Mouse (Mus musculus) cerebellum, adult 2 months (tissue): ENCODE results near the gene Disp3. TPM values are rescaled to one million over a fixed set of nuclear protein-coding genes. Genes with fewer than 3 reads are reported as not detected.

Experiments
- DNase-seq, 2 experiments: peaks; one replicate each; pipeline ENCODE4 v3.0.0; 2021
- H3K27ac ChIP-seq: fragments of 200-500 bp; 2 replicates; pipeline ENCODE4 v1.5.1; 2012; ENCODE audit warnings: low read length, control low read depth, inconsistent platforms; ENCODE audit not compliant: insufficient read depth
- H3K27me3 ChIP-seq: fragments of 200-500 bp; 2 replicates; pipeline ENCODE4 v1.6.1; 2012; ENCODE audit warnings: inconsistent platforms, mild to moderate bottlenecking, low read length, moderate library complexity; ENCODE audit not compliant: control insufficient read depth, insufficient read depth
- H3K4me1 ChIP-seq: fragments of 200-500 bp; 2 replicates; pipeline ENCODE4 v1.6.1; 2011; ENCODE audit warnings: low read length; ENCODE audit not compliant: control insufficient read depth, insufficient read depth
- H3K4me3 ChIP-seq: fragments of 200-500 bp; replicated peaks from 2 replicates; pipeline ENCODE3; 2011; ENCODE audit warnings: mild to moderate bottlenecking, low read depth, low read length, control low read depth; ENCODE audit not compliant: insufficient read depth
- CTCF ChIP-seq: fragments of 200-500 bp; IDR thresholded peaks from 2 replicates; pipeline ENCODE4 v1.5.1; 2011; ENCODE audit warnings: low read depth, mild to moderate bottlenecking, control low read depth, low read length, moderate library complexity, borderline replicate concordance; ENCODE audit not compliant: insufficient read depth
- POLR2A ChIP-seq: fragments of 200-500 bp; IDR thresholded peaks from 2 replicates; pipeline ENCODE4 v1.6.1; 2011; ENCODE audit warnings: low read length, control low read depth, borderline replicate concordance; ENCODE audit not compliant: insufficient read depth
- WGBS: fragments of 180-500 bp; shearing (Covaris S2); methylation state at CpG from one replicate; pipeline ENCODE4 v1.1.7; 2018; 5-methylcytosine and 5-hydroxymethylcytosine counted together
- polyA plus RNA-seq: library from polyadenylated mRNA; depleted of rRNA; stranded (reverse); fragments of >200 nt; gene quantifications from 2 replicates; pipeline ENCODE4 v1.2.3, GENCODE M21; 2012

The Disp3 gene
- polyA plus RNA-seq, 1 experiment, result 13.6 TPM

DNA sequence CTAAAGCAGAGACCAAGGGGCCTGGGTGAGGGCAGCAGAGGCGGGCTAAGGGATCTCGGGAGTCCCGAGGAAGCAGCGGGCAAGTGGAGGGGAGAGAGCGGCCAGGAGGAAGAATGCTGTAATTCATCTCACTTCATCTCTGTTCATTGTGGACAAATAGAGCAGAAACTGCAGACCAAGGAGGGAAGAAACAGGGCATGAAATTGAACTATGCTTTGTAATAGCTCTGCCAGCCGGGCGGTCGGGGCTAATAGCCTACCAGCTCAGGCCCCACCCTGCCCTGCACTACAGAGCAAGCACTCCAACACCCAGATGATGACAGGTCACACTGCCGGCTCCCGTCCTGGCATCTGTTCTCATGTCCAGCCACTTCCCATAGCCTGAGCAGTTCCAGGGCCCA, 34.4 kb upstream of the Disp3 start:
- peak in 1 of 2 experiments; percentile 45 for DNase-seq
- 53% methylated on average over 10 of the region's 10 CpGs for WGBS
- H3K27ac ChIP-seq, result no peak overlapping the region

DNA sequence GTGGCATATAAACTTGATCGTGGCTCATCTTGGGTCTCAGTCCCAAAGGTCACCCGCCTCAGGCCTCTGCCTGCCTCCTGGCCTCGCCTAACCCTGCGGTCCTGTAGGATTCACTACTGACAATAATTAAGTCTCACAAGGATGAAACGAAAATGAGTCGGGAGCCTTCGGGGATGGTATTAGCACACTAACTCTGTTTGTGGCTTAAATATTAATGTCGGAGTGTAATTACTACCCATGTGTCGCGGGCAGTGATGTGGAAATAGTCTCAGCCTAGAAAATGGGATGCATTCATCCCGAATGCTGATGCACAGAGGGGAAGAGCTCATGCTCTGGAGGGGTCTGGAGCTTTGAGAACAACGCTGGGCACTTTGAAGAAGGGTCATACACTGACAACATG, 31.6 kb upstream of the Disp3 start:
- Histone ChIP-seq H3K4me3 (no peak overlapping the region), H3K27me3 (no peaks in the 10 kb centered on the region), H3K27ac (no peak overlapping the region), H3K4me1 (peaks cover 11% of the 10 kb centered on the region)
- 78% methylated on average over 12 of the region's 12 CpGs for WGBS
- TF ChIP-seq CTCF (no peak), POLR2A (no peak)
- DNase-seq, result no peak

More for the DNA sequence above, 34.4 kb upstream of the Disp3 start:
- TF ChIP-seq POLR2A (no peak), CTCF (no peak)
- Histone ChIP-seq H3K4me1 (peaks cover 7% of the 10 kb centered on the region; the same call in 1 of the 2 replicates), H3K27me3 (no peaks in the 10 kb centered on the region), H3K4me3 (no peak overlapping the region)

DNA sequence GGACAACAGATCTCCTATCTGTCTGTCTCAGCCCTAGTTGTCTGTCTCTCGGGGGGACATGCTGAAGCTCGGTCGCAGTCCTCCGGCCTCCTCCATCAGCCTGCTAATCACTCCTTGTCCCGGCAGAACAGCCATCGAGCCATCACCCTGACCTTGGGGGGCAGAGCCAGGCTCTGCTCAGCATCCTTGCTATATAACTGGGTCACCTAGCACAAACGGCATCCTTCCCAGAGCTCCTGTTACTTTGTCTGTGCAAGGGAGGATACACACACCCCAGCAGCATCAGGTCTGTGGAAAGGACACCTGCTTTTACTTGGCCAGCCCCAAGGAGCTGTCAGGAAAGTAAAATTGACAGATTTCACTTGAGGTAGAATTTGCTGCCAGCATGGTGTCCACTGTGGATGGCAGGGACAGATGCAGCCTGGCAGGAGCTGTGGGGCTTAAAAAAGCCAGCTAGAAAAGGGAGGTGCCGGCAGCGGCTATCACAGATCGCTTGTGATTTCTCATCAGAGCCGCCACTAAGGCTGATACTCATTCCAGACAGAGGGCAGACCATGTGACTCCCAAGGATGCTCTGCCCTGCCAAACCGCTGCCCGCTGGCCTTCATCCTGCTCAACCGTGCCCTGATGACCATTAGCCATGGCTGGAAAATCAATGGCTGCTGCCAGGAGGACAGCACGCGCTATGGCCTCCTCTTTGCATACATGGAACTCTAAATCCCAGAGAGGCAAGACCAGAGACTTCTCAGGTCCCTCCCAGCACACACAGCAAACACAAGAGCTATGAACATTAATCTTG, 27.8 kb upstream of the Disp3 start:
- Histone ChIP-seq H3K4me3 (no peak overlapping the region), H3K4me1 (peaks cover 14% of the 10 kb centered on the region), H3K27me3 (no peaks in the 10 kb centered on the region), H3K27ac (no peak overlapping the region)
- TF ChIP-seq CTCF, result no peak
- no peak for TF ChIP-seq POLR2A
- WGBS, result 53% methylated on average over 16 of the region's 16 CpGs
- DNase-seq, result peak in 1 of 2 experiments; percentile 34

DNA sequence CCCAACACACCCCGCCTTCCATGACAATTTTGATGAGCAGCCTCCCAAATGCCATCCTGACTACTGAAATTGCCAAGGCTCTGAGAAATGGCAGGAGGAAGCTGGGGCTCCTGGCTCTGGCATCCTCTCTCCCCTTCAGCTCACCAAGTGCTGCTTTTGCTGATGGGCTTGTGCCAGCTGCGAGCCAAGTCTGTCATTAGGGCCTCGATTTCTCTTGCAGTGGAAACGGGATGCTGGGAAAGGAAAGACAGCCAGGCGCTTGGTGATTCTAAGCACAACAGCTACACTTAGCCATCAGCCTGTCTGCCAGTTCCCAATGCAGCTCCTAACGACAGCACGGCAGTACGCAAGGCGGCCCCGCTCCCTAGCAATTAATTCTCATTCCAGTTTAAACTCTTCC, 26.6 kb upstream of the Disp3 start:
- peak in 1 of 2 experiments; percentile 41 for DNase-seq
- H3K4me1 ChIP-seq, result peaks cover 14% of the 10 kb centered on the region
- H3K4me3 ChIP-seq, result no peak overlapping the region
- WGBS, result 83% methylated on average over 10 of the region's 10 CpGs
- H3K27ac ChIP-seq, result no peak overlapping the region
- H3K27me3 ChIP-seq, result no peaks in the 10 kb centered on the region
- no peak for TF ChIP-seq CTCF

DNA sequence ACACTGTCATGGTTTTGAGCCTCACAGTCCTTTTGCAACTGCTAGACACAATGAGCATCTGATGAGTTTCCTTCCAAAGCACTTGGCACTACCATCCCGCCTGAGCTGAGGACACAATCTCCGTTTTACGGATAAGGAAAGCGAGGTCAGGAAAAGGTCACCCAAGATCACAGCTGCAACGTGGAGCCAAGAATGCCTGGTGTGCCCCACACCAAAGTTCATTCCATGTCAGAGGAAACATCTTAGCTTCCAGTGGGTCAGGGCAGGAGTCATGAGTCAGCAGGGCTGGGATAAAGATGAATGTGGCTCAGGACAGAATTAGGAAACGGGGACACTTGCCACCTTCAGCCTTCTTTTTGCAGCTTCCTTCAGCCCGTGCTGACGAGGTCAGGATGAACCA, 25.8 kb upstream of the Disp3 start:
- H3K4me1 ChIP-seq, result peaks cover 14% of the 10 kb centered on the region
- TF ChIP-seq CTCF (no peak), POLR2A (no peak)
- H3K27ac ChIP-seq, result no peak overlapping the region
- DNase-seq, result no peak
- H3K4me3 ChIP-seq, result no peak overlapping the region
- 82% methylated on average over 8 of the region's 8 CpGs for WGBS
- no peaks in the 10 kb centered on the region for H3K27me3 ChIP-seq

DNA sequence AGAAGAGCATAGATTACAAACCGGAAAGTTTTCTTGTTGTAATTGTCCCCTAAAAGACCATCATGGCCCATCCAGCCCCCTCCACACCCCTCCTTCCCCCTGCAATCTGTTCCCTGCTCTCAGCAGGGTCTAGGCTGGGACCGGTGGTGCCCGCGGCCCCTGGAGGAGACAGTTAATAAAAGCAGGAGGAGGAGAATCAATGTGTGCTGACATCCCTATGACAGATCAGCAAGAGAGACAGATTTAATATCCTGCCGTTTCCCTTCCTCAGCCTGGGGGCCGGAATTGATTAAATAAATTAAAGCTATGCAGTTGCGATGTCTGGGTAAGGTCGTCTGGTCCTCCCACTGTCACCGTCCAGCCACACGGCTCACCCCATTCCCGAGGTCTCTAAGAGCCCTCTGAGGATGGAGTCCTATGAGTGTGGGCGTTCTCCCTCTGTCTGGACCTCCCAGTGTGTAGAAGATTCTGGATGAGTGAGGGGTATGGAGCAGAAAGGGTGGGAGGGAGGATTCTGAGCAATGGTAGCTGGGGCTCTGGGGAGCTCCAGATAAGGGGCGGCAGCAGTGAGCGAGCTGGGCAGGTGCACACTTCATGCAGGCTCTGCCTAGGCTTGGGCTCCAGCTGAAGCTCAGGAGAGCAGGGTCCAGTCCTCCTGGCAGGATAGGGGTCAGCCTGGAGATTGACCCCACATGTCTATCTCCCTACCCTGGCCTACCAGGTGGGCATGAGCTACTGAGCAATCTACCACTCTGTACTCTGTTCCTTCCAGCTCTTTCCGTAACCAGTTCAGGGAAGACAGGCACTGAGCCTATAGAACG, 24.7 kb upstream of the Disp3 start:
- no peak overlapping the region for H3K4me3 ChIP-seq
- 81% methylated on average over 16 of the region's 16 CpGs for WGBS
- DNase-seq, result no peak
- no peaks in the 10 kb centered on the region for H3K27me3 ChIP-seq
- TF ChIP-seq POLR2A (no peak), CTCF (no peak)
- peaks cover 14% of the 10 kb centered on the region for H3K4me1 ChIP-seq
- no peak overlapping the region for H3K27ac ChIP-seq

DNA sequence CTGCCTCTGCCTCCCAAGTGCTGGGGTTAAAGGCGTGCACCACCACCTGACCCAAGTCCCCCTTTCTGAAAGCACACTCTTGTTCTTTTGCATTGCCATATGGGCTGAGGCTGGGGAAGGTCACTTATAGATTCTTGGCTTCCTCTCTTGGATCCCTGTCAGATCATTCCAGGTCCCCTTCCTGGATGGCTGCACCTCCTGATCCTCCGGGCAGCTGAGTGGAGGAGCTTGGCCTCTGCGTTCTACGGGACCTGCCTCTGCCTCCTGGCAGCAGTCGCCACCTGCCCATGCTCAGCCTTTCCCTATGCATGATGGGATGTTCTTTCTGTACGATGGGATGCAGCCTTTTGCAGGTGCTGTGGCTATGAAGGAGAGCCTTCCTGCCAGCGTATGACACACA, 23.1 kb upstream of the Disp3 start:
- H3K4me1 ChIP-seq, result peaks cover 27% of the 10 kb centered on the region
- TF ChIP-seq CTCF, result no peak
- no peak for TF ChIP-seq POLR2A
- WGBS, result 42% methylated on average over 7 of the region's 7 CpGs
- DNase-seq, result peak in 1 of 2 experiments; percentile 42
- H3K27ac ChIP-seq, result no peak overlapping the region
- H3K4me3 ChIP-seq, result no peak overlapping the region
- no peaks in the 10 kb centered on the region for H3K27me3 ChIP-seq

DNA sequence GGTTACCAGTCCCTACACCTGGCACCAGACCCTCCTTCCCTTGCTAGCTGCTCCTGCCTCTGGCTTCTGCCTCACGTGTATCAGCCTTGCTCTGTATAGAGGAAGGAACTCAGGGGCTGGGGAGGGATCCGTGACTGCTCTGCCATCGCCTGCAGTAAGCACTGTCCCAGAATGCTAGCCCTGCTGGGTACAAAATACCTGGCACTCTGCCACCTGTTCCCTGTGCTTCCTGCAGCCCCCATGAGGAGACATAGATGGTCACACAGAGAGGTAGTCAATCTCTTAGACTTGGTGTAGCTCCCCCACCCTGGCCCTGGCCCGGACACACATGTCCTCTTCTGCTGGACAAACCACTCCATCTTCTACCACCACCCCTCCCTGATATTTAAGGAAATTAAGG, 22.4 kb upstream of the Disp3 start:
- TF ChIP-seq POLR2A, result no peak
- no peak for TF ChIP-seq CTCF
- no peak overlapping the region for H3K4me3 ChIP-seq
- H3K27ac ChIP-seq, result no peak overlapping the region
- no peak for DNase-seq
- peaks cover 20% of the 10 kb centered on the region for H3K4me1 ChIP-seq
- WGBS, result 65% methylated on average over 4 of the region's 4 CpGs
- H3K27me3 ChIP-seq, result no peaks in the 10 kb centered on the region
